Mouse (Mus musculus) forebrain, embryonic 12.5 days (tissue): ENCODE results near the gene Hmga1b. TPM values are rescaled to one million over a fixed set of nuclear protein-coding genes. Genes with fewer than 3 reads are reported as not detected.

Experiments used
- polyA plus RNA-seq: library from polyadenylated mRNA; unstranded; fragments of >200 nt; fragmentation: Nextera tagmentation; extraction: Ambion mirVana; gene quantifications from 2 replicates; pipeline ENCODE4 v1.2.1, GENCODE M21; 2016

Hmga1b gene
- polyA plus RNA-seq, 1 experiment from 2014 or later: 5.2 TPM

Other genes starting within 250 kb of the Hmga1b start
- 0.09 TPM in 1 of 2 replicates, not detected in the other for gene Gcgr, start 232.1 kb upstream of the Hmga1b start, polyA plus RNA-seq
- 209 and 214 TPM in 2 replicates for gene Mcrip1, start 213.1 kb upstream of the Hmga1b start, polyA plus RNA-seq
- not detected in 2 replicates for gene Ppp1r27, start 211.7 kb upstream of the Hmga1b start, polyA plus RNA-seq
- 334 and 362 TPM in 2 replicates for gene P4hb, start 189.5 kb upstream of the Hmga1b start, polyA plus RNA-seq
- gene Arhgdia, start 181.2 kb upstream of the Hmga1b start, polyA plus RNA-seq: 496 and 513 TPM in 2 replicates
- 561 and 697 TPM in 2 replicates for gene Alyref, start 164.4 kb upstream of the Hmga1b start, polyA plus RNA-seq
- 179 and 186 TPM in 2 replicates for gene Anapc11, start 164.4 kb upstream of the Hmga1b start, polyA plus RNA-seq
- gene Npb, start 154.3 kb upstream of the Hmga1b start, polyA plus RNA-seq: 0.40 TPM in 1 of 2 replicates, not detected in the other
- gene Pcyt2, start 144.9 kb upstream of the Hmga1b start, polyA plus RNA-seq: 139 and 142 TPM in 2 replicates
- gene Sirt7, start 137.6 kb upstream of the Hmga1b start, polyA plus RNA-seq: 43.1 and 43.3 TPM in 2 replicates
- 30.9 and 32.9 TPM in 2 replicates for gene Mafg, start 129.2 kb upstream of the Hmga1b start, polyA plus RNA-seq
- gene Pycr1, start 119.0 kb upstream of the Hmga1b start, polyA plus RNA-seq: 32.5 and 32.8 TPM in 2 replicates
- gene Myadml2, start 114.6 kb upstream of the Hmga1b start, polyA plus RNA-seq: not detected in 2 replicates
- 0.13 and 0.49 TPM in 2 replicates for gene Notum, start 101.6 kb upstream of the Hmga1b start, polyA plus RNA-seq
- 132 and 145 TPM in 2 replicates for gene Aspscr1, start 89.8 kb upstream of the Hmga1b start, polyA plus RNA-seq
- 125 and 127 TPM in 2 replicates for gene Cenpx, start 49.1 kb upstream of the Hmga1b start, polyA plus RNA-seq
- gene Lrrc45, start 48.9 kb upstream of the Hmga1b start, polyA plus RNA-seq: 73.8 and 74.7 TPM in 2 replicates
- gene Rac3, start 41.3 kb upstream of the Hmga1b start, polyA plus RNA-seq: 48.3 and 48.5 TPM in 2 replicates
- gene Dcxr, start 35.5 kb upstream of the Hmga1b start, polyA plus RNA-seq: 9.1 and 9.2 TPM in 2 replicates
- 0.67 and 0.95 TPM in 2 replicates for gene Cbr2, start 30.7 kb upstream of the Hmga1b start, polyA plus RNA-seq
- gene Rfng, start 21.4 kb downstream of the Hmga1b start, polyA plus RNA-seq: 58.1 and 63.7 TPM in 2 replicates
- 246 and 247 TPM in 2 replicates for gene Gps1, start 21.5 kb downstream of the Hmga1b start, polyA plus RNA-seq
- 67.9 and 69.6 TPM in 2 replicates for gene Dus1l, start 33.6 kb downstream of the Hmga1b start, polyA plus RNA-seq
- gene Fasn, start 61.8 kb downstream of the Hmga1b start, polyA plus RNA-seq: 118 and 139 TPM in 2 replicates
- gene Ccdc57, start 170.1 kb downstream of the Hmga1b start, polyA plus RNA-seq: 6.7 and 8.8 TPM in 2 replicates
- gene Slc16a3, start 185.7 kb downstream of the Hmga1b start, polyA plus RNA-seq: 34.2 and 36.4 TPM in 2 replicates
- gene Csnk1d, start 228.5 kb downstream of the Hmga1b start, polyA plus RNA-seq: 150 and 165 TPM in 2 replicates